Mouse (Mus musculus) neutrophil, adult 5-6 weeks (primary cell): Measurements from ENCODE around the gene Sox5. TPM values are rescaled to one million over a fixed set of nuclear protein-coding genes. Genes with fewer than 3 reads are reported as not detected.

Experiments
- ATAC-seq: fragments of 151-379, 151-347 bp; 2 replicates; pipeline ENCODE4 v1.8.0; 2017; ENCODE audit warnings: mild to moderate bottlenecking, moderate TSS enrichment; ENCODE audit not compliant: insufficient number of reproducible peaks, poor library complexity, low FRiP score, severe bottlenecking; ENCODE audit errors: extremely low read depth
- total RNA-seq: library from RNA; stranded (forward); fragments of 200-1000 nt; gene quantifications from 2 replicates; pipeline ENCODE4 v1.2.3, GENCODE M21; 2017

Sox5 gene
- total RNA-seq, 1 experiment from 2014 or later, result 0.70 TPM

- no peak for ATAC-seq
These were observed 453.0 kb downstream of the Sox5 start for GRCm38 (mm10) chr6:144328779-144329178.

- ATAC-seq, result no peak
These were observed 455.0 kb downstream of the Sox5 start for GRCm38 (mm10) chr6:144326817-144327216.

- ATAC-seq, result no peak
These were observed 458.4 kb downstream of the Sox5 start for GRCm38 (mm10) chr6:144323372-144323771.

- ATAC-seq, result no peak
These were observed 459.3 kb downstream of the Sox5 start for GRCm38 (mm10) chr6:144322297-144323047.

- ATAC-seq, result no peak
These were observed 461.4 kb downstream of the Sox5 start for GRCm38 (mm10) chr6:144320327-144320726.

GRCm38 (mm10) chr6:144319717-144320116 is 462.1 kb downstream of the Sox5 start:
- ATAC-seq, result no peak

- no peak for ATAC-seq
These were observed 468.7 kb downstream of the Sox5 start for GRCm38 (mm10) chr6:144312781-144313754.

GRCm38 (mm10) chr6:144312282-144312780 is 469.4 kb downstream of the Sox5 start:
- ATAC-seq, result no peak

- ATAC-seq, result no peak
These were observed 470.0 kb downstream of the Sox5 start for GRCm38 (mm10) chr6:144311754-144312153.

- no peak for ATAC-seq
These were observed 472.6 kb downstream of the Sox5 start for GRCm38 (mm10) chr6:144309171-144309570.

GRCm38 (mm10) chr6:144307551-144308149 is 474.1 kb downstream of the Sox5 start:
- no peak for ATAC-seq

- ATAC-seq, result no peak
These were observed 479.0 kb downstream of the Sox5 start for GRCm38 (mm10) chr6:144302823-144303222.

GRCm38 (mm10) chr6:144301082-144301481 is 480.7 kb downstream of the Sox5 start:
- ATAC-seq, result no peak

- ATAC-seq, result no peak
These were observed 482.3 kb downstream of the Sox5 start for GRCm38 (mm10) chr6:144299503-144299858.

GRCm38 (mm10) chr6:144298641-144299502 is 482.9 kb downstream of the Sox5 start:
- ATAC-seq, result no peak

- ATAC-seq, result no peak
These were observed 483.9 kb downstream of the Sox5 start for GRCm38 (mm10) chr6:144297846-144298245.

- no peak for ATAC-seq
These were observed 484.6 kb downstream of the Sox5 start for GRCm38 (mm10) chr6:144297131-144297530.

- ATAC-seq, result no peak
These were observed 490.3 kb downstream of the Sox5 start for GRCm38 (mm10) chr6:144291526-144291925.
